Mouse (Mus musculus) ovary, postnatal 10 days (tissue): ENCODE results near the gene Man2c1.

Experiments used
- DNase-seq: peaks from one replicate; pipeline ENCODE4 v3.0.0; 2022; ENCODE audit warnings: low spot score

Man2c1 gene

GRCm38 (mm10) chr9:57158013-57158470, 27.6 kb downstream of the Man2c1 start, which contains the start of gene Commd4:
TSS of gene Commd4 (minus strand) at chr9:57158331.
- peak; percentile 69 for DNase-seq

- DNase-seq = no peak
These were observed 28.0 kb downstream of the Man2c1 start for GRCm38 (mm10) chr9:57158506-57158905.

DNA sequence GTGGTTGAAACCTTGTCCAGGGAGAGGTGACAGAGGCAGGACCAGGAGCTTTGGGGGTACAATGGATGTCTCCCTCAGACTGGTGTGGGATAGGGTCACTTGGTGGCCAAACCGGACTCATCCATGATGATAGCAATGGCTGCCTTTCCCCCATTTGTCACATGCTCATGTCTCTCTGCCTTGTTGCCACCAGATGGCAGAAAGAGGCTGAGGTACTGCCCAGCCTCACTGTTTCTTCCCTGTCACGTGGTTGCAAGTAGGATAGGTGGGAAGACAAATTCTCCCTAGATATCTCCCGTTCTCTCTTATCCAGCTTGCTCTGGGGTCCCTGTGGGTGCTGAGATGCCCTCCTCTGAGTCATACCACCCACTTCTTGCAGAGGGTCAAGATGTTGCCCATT, 32.0 kb downstream of the Man2c1 start:
- DNase-seq = no peak

GRCm38 (mm10) chr9:57163137-57163536, 32.6 kb downstream of the Man2c1 start:
- DNase-seq = no peak

DNA sequence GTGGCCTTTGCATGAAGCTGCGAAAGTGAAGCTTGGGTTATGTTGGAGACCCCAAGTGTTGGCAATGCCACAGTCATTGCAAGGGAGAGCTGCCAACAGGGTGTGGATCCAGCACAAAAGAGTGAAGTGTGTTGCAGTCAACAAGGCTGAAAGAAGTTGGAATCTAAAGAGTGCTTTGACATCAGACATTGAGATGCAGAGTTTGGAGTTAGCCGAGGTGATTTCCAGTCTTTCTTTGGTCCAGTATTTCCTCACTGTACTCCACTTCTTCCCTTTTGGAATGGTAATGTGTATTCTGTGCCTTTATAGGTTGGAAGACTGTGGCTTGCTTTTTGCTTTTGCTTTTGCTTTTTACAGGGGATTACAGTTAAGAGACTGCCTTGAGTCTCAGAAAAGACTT, 35.7 kb downstream of the Man2c1 start:
- no peak for DNase-seq

- DNase-seq = no peak
These were observed 37.9 kb downstream of the Man2c1 start for GRCm38 (mm10) chr9:57168411-57168810.
